Mouse (Mus musculus): ENCODE measurements at regions not wholly inside any gene's neighbourhood (a gene's known extent, or its start where the extent isn't known, plus 50 kb on each side); places are given as distances from the start of the nearest gene placed in this dataset.

Small RNA genes in the stretch of these regions (microRNA-seq; reads per million reads assigned to microRNA genes)
- gene Gm44358, result 0 reads per million in 2 experiments

Data from left cerebral cortex, adult 18-20 months (tissue).